Mouse (Mus musculus) heart, postnatal 25 days (tissue): ENCODE measurements around the gene Ccn5. TPM values are rescaled to one million over a fixed set of nuclear protein-coding genes. Genes with fewer than 3 reads are reported as not detected.

Source experiments
- DNase-seq: peaks from one replicate; pipeline ENCODE4 v3.0.0; 2022; ENCODE audit warnings: low spot score
- intact Hi-C: fragments of 180-260 bp; cut with DNase I; formaldehyde crosslinking; loops from one replicate; pipeline ENCODE4 v1.15.1; 2025
- total RNA-seq, 2 experiments: library from RNA; stranded (reverse); gene quantifications; 2 replicates each; pipeline ENCODE4 v1.2.3; 2021

Gene Ccn5
- total RNA-seq, 2 experiments from 2014 or later: 0.98 to 1.3 TPM

- DNase-seq: no peak
- intact Hi-C loops: no loop called here
These were observed 10.5 kb downstream of the Ccn5 start for GRCm38 (mm10) chr2:163831163-163831562.

GRCm38 (mm10) chr2:163838043-163838442 is 17.4 kb downstream of the Ccn5 start:
- DNase-seq: peak; percentile 42
- intact Hi-C loops: no loop called here

- DNase-seq: no peak
These were observed 18.9 kb downstream of the Ccn5 start for GRCm38 (mm10) chr2:163839519-163839918.

GRCm38 (mm10) chr2:163842043-163842442 is 21.4 kb downstream of the Ccn5 start:
- no peak for DNase-seq
- intact Hi-C loops: no loop called here

More at GRCm38 (mm10) chr2:163839519-163839918, 18.9 kb downstream of the Ccn5 start:
- intact Hi-C loops: no loop called here

- intact Hi-C loops: no loop called here
These were observed 32.8 kb downstream of the Ccn5 start, which contains the start of gene Kcnk15 for GRCm38 (mm10) chr2:163853461-163853901. Gene Kcnk15, plus strand, starts transcription at chr2:163853651.

GRCm38 (mm10) chr2:163857233-163857632 is 36.6 kb downstream of the Ccn5 start:
- DNase-seq: no peak
- intact Hi-C loops: loop anchor here (5.0 kb wide), 1 partner anchor 110 kb away; no protein-coding TSS in a partner anchor

More at GRCm38 (mm10) chr2:163853461-163853901, 32.8 kb downstream of the Ccn5 start, which contains the start of gene Kcnk15:
- no peak for DNase-seq

- DNase-seq: no peak
- intact Hi-C loops: loop anchor here (1.0 to 5.0 kb wide), 2 partner anchors 93 to 109 kb away; no protein-coding TSS in a partner anchor
These were observed 37.7 kb downstream of the Ccn5 start for GRCm38 (mm10) chr2:163858254-163858947.

GRCm38 (mm10) chr2:163865311-163865710 is 44.6 kb downstream of the Ccn5 start:
- no peak for DNase-seq
- intact Hi-C loops: no loop called here

GRCm38 (mm10) chr2:163866061-163866460 is 45.4 kb downstream of the Ccn5 start:
- DNase-seq: no peak
- intact Hi-C loops: no loop called here

- DNase-seq: no peak
- intact Hi-C loops: no loop called here
These were observed 49.1 kb downstream of the Ccn5 start for GRCm38 (mm10) chr2:163869783-163870182.

GRCm38 (mm10) chr2:163871266-163871665 is 50.6 kb downstream of the Ccn5 start:
- DNase-seq: no peak
- intact Hi-C loops: no loop called here

- intact Hi-C loops: no loop called here
- DNase-seq: no peak
These were observed 51.2 kb downstream of the Ccn5 start for GRCm38 (mm10) chr2:163871906-163872305.

- no peak for DNase-seq
- intact Hi-C loops: no loop called here
These were observed 54.2 kb downstream of the Ccn5 start for GRCm38 (mm10) chr2:163874877-163875276.

- intact Hi-C loops: no loop called here
- no peak for DNase-seq
These were observed 54.8 kb downstream of the Ccn5 start for GRCm38 (mm10) chr2:163875484-163875883.

GRCm38 (mm10) chr2:163876830-163877498 is 56.3 kb downstream of the Ccn5 start:
- no peak for DNase-seq
- intact Hi-C loops: no loop called here

- no peak for DNase-seq
- intact Hi-C loops: no loop called here
These were observed 60.2 kb downstream of the Ccn5 start for GRCm38 (mm10) chr2:163880891-163881290.

Other genes starting within 250 kb of the Ccn5 start
- 1 to 10 TPM; 7.9 to 9.7 TPM for gene Ttpal, start 218.5 kb upstream of the Ccn5 start, total RNA-seq
- 100 to 1,000 TPM; 291 to 357 TPM for gene Serinc3, start 175.7 kb upstream of the Ccn5 start, total RNA-seq
- 100 to 1,000 TPM; 211 to 235 TPM for gene Pkig, start 162.5 kb upstream of the Ccn5 start, total RNA-seq
- under 1 TPM; 0.39 to 0.68 TPM for gene Ada, start 70.6 kb upstream of the Ccn5 start, total RNA-seq
- not detected for gene Kcnk15, start 32.8 kb downstream of the Ccn5 start, total RNA-seq
- under 1 TPM; 0.31 to 0.39 TPM for gene Rims4, start 97.8 kb downstream of the Ccn5 start, total RNA-seq
- 10 to 100 TPM; 74.3 to 82.2 TPM for gene Ywhab, start 174.1 kb downstream of the Ccn5 start, total RNA-seq
- 1 to 10 TPM in 1 of 2 experiments, under 1 TPM in 1; 0.96 to 1.3 TPM for gene Pabpc1l, start 204.6 kb downstream of the Ccn5 start, total RNA-seq
- 10 to 100 TPM; 14.8 to 18.5 TPM for gene Stk4, start 249.5 kb downstream of the Ccn5 start, total RNA-seq